Mouse (Mus musculus): Measurements from ENCODE around the gene Ankrd17.

The Ankrd17 gene

DNA sequence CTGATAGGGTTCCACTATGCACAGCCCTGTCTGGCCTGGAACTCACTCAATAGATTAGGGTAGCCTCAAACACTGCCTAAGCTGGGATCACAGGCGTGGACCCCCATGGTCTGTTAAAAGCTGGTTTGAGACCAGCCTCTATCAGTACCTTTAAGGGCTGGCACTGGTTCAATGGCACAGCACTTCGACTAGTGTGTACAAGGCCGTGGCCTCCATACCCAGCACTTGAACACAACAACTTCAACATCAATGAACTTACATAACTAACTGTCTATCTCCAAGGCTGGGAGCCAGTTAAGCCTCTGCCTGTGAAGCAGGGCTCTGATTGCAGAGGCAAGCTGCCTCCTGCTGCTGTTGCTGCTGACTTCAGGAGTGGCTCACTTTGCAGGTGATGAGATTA is 148.6 kb downstream of the Ankrd17 start:
- DNase-seq (ENCODE audit: low spot score in 2 of 2): no peak

DNA sequence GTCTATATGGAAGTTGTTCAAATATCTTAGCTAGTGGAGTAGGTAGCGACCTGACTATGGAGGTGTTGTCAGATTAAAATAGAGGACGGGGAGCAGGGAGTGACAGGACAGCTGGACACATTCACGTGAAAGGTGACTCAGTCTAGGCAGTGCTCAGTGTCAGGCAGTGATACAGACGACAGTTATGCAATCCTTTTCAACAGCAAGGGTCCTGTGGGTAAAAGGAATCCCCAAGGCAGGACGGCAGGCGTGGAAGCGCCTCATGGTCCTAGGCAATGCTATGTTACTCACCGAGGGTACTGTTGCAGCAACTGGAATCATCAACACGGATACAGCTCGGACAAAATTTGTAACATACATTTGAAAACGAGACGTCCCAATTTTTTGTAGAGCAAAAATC is 149.2 kb downstream of the Ankrd17 start:
- no peak for DNase-seq (ENCODE audit: low spot score in 2 of 2)

GRCm38 (mm10) chr5:90213356-90213755 is 153.0 kb downstream of the Ankrd17 start:
- DNase-seq (ENCODE audit: low spot score in 2 of 2): no peak

DNA sequence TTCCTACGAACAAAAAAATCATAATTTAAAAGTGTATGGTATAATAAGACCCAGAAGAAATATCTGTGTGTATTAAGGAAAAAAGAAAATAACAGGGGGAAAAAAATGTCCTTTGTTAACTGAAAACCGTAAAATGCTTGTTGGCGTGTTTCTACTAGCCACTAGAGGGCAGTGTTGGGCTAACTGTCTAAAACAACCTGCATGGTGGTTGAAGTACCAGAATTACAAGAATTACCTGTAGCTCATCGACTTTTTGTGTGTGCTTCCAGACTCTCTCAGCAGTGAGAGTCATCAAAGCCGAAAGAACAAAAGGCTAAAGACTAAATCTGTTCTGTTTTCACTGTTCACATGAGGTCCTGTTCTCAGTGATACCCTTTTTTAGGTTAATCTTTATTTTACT is 163.2 kb downstream of the Ankrd17 start:
- DNase-seq (ENCODE audit: low spot score in 2 of 2): peak; percentile 35 to 60

- DNase-seq (ENCODE audit: low spot score in 2 of 2): no peak
Observed at GRCm38 (mm10) chr5:90202447-90203117, 163.8 kb downstream of the Ankrd17 start.

DNA sequence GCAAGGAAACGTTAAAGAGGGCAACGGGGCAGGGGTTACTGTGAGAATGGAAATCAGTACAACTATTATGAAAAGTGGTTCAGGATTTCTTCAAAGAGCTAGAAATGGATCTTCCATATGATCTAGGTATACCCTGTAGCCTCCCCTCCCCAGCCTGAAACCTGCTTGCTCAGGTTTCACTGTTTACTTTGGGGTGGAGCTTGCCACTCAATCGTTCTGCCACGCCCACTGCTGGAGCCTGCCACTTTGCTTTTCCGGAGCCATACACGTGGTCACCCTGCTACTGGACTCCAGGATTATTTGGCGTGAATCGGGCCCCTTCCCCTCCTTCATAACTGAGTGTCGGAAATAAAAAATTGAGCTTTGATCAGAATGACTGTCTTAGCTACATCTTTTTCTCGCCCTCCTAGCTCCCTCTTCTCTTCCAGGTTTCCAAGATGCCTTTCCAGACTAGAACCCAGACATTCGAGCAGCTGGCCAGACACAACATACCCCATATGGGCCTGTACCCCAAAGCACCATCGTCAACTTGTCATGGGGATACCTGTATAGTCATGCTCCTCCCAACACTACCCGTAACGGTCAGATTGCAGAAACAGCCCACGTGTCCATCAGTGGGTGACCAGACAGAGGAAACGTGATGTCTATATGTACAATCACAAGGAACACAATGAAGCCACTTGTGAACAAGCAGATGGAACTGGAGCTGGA is 166.3 kb downstream of the Ankrd17 start:
- DNase-seq (ENCODE audit: low spot score in 2 of 2): no peak

GRCm38 (mm10) chr5:90194831-90195230 is 171.5 kb downstream of the Ankrd17 start:
- peak; percentile 80 to 89 for DNase-seq (ENCODE audit: low spot score in 2 of 2)

- no peak for DNase-seq (ENCODE audit: low spot score in 2 of 2)
Observed at GRCm38 (mm10) chr5:90182782-90183181, 183.6 kb downstream of the Ankrd17 start.

DNA sequence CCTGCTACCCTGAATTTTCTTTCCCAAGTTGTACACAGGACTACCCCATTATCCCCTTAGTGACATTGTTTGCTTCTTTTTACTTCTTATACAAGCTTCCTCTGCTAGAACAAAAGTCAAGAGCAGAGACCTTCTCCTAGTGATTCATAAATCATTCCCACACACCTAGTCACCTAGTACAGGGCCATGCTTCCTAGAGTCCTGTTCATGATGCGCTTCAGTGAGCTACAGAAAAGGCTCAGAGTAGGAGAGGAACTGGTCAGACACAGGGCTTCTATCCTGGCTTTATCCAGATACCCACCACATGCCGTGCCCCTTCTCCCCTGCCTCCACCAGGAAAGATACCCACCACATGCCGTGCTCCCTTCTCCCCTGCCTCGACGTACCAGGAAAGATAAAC is 187.3 kb downstream of the Ankrd17 start:
- DNase-seq (ENCODE audit: low spot score in 2 of 2): no peak

DNA sequence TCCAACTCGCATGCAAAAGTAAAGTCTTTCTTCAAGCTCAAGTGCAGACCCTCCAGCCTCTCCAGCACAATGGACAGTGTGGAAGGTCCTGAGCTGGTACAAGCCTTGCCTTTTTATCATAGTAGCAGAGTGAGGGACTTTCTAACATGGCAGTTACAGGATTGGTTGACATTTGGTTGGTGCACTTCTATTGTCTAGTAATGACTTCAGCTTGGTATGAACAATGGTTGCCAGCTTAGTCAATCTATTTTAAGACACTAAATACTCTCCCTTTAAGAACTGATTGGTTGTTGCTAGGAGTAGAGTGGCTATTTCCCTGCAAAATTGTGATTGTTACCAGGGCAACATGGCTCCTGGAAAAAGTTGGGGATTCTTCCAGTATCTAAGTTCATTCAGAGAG is 188.3 kb downstream of the Ankrd17 start:
- DNase-seq (ENCODE audit: low spot score in 2 of 2): no peak

All from right cerebral cortex, adult 2 months (tissue).